Mouse (Mus musculus) limb, embryonic 14.5 days (tissue): ENCODE measurements around the gene Tusc2. TPM values are rescaled to one million over a fixed set of nuclear protein-coding genes. Genes with fewer than 3 reads are reported as not detected.

Experiments used
- ATAC-seq: fragments of 200-750 bp; cut with Nextera tagmentation; 2 replicates; pipeline ENCODE4 v1.8.0; 2017; ENCODE audit warnings: low read depth, moderate number of reproducible peaks, moderate TSS enrichment; ENCODE audit not compliant: low FRiP score
- DNase-seq: peaks from one replicate; pipeline ENCODE4 v3.0.0-alpha.2; 2015; ENCODE audit warnings: low spot score
- H3K27ac ChIP-seq: fragments of 300-500 bp; sonication (generic); replicated peaks from 2 replicates; pipeline ENCODE4 v1.5.1; 2014; ENCODE audit warnings: low read depth, mild to moderate bottlenecking, low read length, moderate library complexity, mixed read lengths
- H3K27me3 ChIP-seq: fragments of 300-500 bp; sonication (generic); 2 replicates; pipeline ENCODE4 v1.6.1; 2014; ENCODE audit warnings: low read length, mixed read lengths; ENCODE audit not compliant: control insufficient read depth, insufficient read depth
- H3K36me3 ChIP-seq: fragments of 300-500 bp; sonication (generic); 2 replicates; pipeline ENCODE4 v1.6.1; 2014; ENCODE audit warnings: mild to moderate bottlenecking, low read length, moderate library complexity, mixed read lengths; ENCODE audit not compliant: control insufficient read depth, insufficient read depth
- H3K4me1 ChIP-seq: fragments of 300-500 bp; sonication (generic); 2 replicates; pipeline ENCODE4 v1.6.1; 2014; ENCODE audit warnings: antibody characterized with exemption, low read length, mixed read lengths; ENCODE audit not compliant: control insufficient read depth, insufficient read depth
- H3K4me2 ChIP-seq: fragments of 300-500 bp; sonication (generic); replicated peaks from 2 replicates; pipeline ENCODE4 v1.6.1; 2014; ENCODE audit warnings: low read depth, mild to moderate bottlenecking, low read length, moderate library complexity; ENCODE audit not compliant: severe bottlenecking
- H3K4me3 ChIP-seq: fragments of 300-500 bp; sonication (generic); replicated peaks from 2 replicates; pipeline ENCODE4 v1.5.1; 2014; ENCODE audit warnings: low read length
- H3K9ac ChIP-seq: fragments of 300-500 bp; sonication (generic); 2 replicates; pipeline ENCODE4 v1.6.1; 2014; ENCODE audit warnings: mild to moderate bottlenecking, low read depth, low read length, moderate library complexity; ENCODE audit not compliant: severe bottlenecking
- H3K9me3 ChIP-seq: fragments of 300-500 bp; sonication (generic); 2 replicates; pipeline ENCODE4 v1.6.1; 2016; ENCODE audit warnings: low read length; ENCODE audit not compliant: control insufficient read depth
- POLR2A ChIP-seq: fragments of 200-500 bp; IDR thresholded peaks from 2 replicates; pipeline ENCODE4 v1.8.0; 2012; ENCODE audit warnings: inconsistent platforms, mild to moderate bottlenecking, moderate library complexity, borderline replicate concordance; ENCODE audit not compliant: insufficient read depth, insufficient read length; ENCODE audit errors: extremely low read depth
- WGBS: fragments of 180-500 bp; shearing (Covaris S2); extraction: QIAGEN DNeasy Blood & Tissue Kit; methylation state at CpG from one replicate; pipeline ENCODE4 v1.1.7; 2014; 5-methylcytosine and 5-hydroxymethylcytosine counted together
- polyA plus RNA-seq, 2 experiments: library from polyadenylated mRNA; depleted of rRNA in 1 of 2; stranded (reverse) in 1 of 2; unstranded in 1 of 2; fragments of >200 nt; fragmentation: Nextera tagmentation in 1 of 2; extraction: Ambion mirVana in 1 of 2; gene quantifications; 2 replicates each; pipeline versions ENCODE4 v1.2.1 to v1.2.3; 2012 to 2014

Tusc2 gene
- polyA plus RNA-seq, 2 experiments: 35.8 to 43.0 TPM

- no peak overlapping the region for H3K4me3 ChIP-seq
- TF ChIP-seq POLR2A: no peak
- no peaks in the 10 kb centered on the region for H3K9me3 ChIP-seq
- H3K9ac ChIP-seq: no peak overlapping the region
- no peak overlapping the region for H3K4me2 ChIP-seq
- WGBS: 90% methylated on average over 3 of the region's 3 CpGs
- H3K36me3 ChIP-seq: peaks cover 32% of the 10 kb centered on the region
- no peak overlapping the region for H3K27ac ChIP-seq
- DNase-seq (no peak), ATAC-seq (no peak)
- H3K4me1 ChIP-seq: peaks cover 33% of the 10 kb centered on the region
- H3K27me3 ChIP-seq: no peaks in the 10 kb centered on the region
Measured at GRCm38 (mm10) chr9:107538711-107539110, 24.3 kb upstream of the Tusc2 start.

DNA sequence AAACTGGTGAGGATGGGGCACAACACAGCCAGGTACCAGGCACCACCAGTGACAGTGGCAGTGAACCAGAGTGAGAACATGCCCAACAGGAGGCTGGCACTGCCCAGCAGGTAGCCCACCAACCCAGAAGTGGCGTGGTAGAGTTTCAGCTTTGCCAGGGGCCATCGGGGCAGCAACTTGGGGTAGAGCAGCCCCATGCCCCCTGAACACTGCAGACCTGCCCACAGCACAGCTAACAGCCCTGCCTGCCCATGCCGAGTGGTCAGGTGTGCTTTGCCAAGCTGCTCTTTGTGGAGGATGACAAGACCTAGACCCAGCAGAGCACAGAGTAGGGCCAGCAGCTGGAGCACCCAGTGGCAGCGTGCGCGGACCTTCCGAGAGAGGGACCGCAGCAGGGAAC, 23.1 kb upstream of the Tusc2 start:
- DNase-seq (no peak), ATAC-seq (no peak)
- Histone ChIP-seq H3K27me3 (no peaks in the 10 kb centered on the region), H3K27ac (no peak overlapping the region), H3K9me3 (no peaks in the 10 kb centered on the region), H3K4me1 (peaks cover 33% of the 10 kb centered on the region), H3K36me3 (peaks cover 43% of the 10 kb centered on the region), H3K4me2 (no peak overlapping the region), H3K9ac (no peak overlapping the region), H3K4me3 (no peak overlapping the region)
- TF ChIP-seq POLR2A: no peak
- 94% methylated on average over 8 of the region's 8 CpGs for WGBS

DNA sequence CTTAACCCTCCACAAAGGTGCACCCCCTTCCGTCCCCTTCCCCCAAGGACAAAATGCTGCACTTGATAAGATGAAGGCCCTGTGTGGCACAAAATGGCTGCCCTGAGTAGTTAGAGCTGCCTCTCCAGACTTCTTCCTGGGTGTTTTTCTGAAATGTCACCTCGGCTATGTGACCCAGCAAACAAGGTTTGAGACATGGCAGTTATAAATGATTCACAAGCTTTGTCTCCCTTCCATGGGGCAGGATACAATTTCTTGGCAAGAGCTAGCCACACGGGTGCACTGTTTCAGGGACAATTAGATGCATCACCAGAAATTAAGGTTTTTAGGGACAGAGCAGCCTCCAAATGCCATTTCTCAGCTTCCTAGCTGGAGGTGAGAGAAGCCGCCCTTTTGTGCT, 22.6 kb upstream of the Tusc2 start:
- Histone ChIP-seq H3K4me2 (no peak overlapping the region), H3K27ac (no peak overlapping the region), H3K9me3 (no peaks in the 10 kb centered on the region), H3K27me3 (no peaks in the 10 kb centered on the region), H3K4me1 (peaks cover 29% of the 10 kb centered on the region), H3K36me3 (peaks cover 47% of the 10 kb centered on the region), H3K9ac (no peak overlapping the region), H3K4me3 (no peak overlapping the region)
- no peak for TF ChIP-seq POLR2A
- DNase-seq (no peak), ATAC-seq (no peak)
- 70% methylated on average over 4 of the region's 4 CpGs for WGBS

- H3K9me3 ChIP-seq: no peaks in the 10 kb centered on the region
- H3K27ac ChIP-seq: no peak overlapping the region
- peak overlapping the region; percentile 72 for H3K4me3 ChIP-seq
- H3K4me1 ChIP-seq: peaks cover 25% of the 10 kb centered on the region
- peak overlapping the region; percentile 93 for H3K4me2 ChIP-seq
- ATAC-seq (no peak), DNase-seq (no peak)
- peaks cover 48% of the 10 kb centered on the region for H3K36me3 ChIP-seq
- H3K9ac ChIP-seq: peak overlapping the region; percentile 35; the same call in 1 of the 2 replicates
- 44% methylated on average over 10 of the region's 10 CpGs for WGBS
- H3K27me3 ChIP-seq: no peaks in the 10 kb centered on the region
- no peak for TF ChIP-seq POLR2A
Measured at GRCm38 (mm10) chr9:107541005-107541404, 22.1 kb upstream of the Tusc2 start.

GRCm38 (mm10) chr9:107541474-107542351, 21.3 kb upstream of the Tusc2 start, which contains the start of the genes Cyb561d2 and Nprl2:
Cyb561d2 (minus strand) TSS chr9:107542193.
Nprl2 (plus strand) TSS chr9:107542226.
- Histone ChIP-seq H3K4me3 (peak within 1 kb of the TSS; percentile 72), H3K27me3 (no peaks in the 10 kb centered on the region), H3K9ac (peak within 1 kb of the TSS; percentile 52), H3K9me3 (no peaks in the 10 kb centered on the region), H3K4me1 (peaks cover 23% of the 10 kb centered on the region), H3K36me3 (peaks cover 48% of the 10 kb centered on the region), H3K4me2 (peak within 1 kb of the TSS; percentile 93), H3K27ac (no peak within 1 kb of the TSS)
- DNase-seq (peak; percentile 93), ATAC-seq (peak; percentile 90)
- WGBS: under 1% methylated on average over 46 of the region's 46 CpGs
- TF ChIP-seq POLR2A: no peak

DNA sequence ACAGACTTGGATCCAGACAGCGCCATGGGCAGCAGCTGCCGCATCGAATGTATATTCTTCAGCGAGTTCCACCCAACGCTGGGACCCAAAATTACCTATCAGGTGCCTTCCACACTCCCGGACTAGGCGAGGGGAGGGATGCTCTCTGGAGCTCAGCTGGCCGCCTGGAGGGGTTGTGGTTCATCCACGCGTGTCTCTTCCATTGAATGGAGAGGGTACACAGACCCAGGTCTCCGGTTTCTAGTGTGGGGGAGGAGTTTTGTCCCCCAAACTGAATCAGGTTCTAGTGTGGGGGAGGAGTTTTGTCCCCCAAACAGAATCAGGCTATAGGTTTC, 20.7 kb upstream of the Tusc2 start:
- no peak for ATAC-seq
- WGBS: 0% methylated on average over 11 of the region's 11 CpGs

More for the DNA sequence above, 20.7 kb upstream of the Tusc2 start:
- H3K4me1 ChIP-seq: peaks cover 24% of the 10 kb centered on the region
- H3K9ac ChIP-seq: peak overlapping the region; percentile 52
- no peaks in the 10 kb centered on the region for H3K27me3 ChIP-seq
- no peak for TF ChIP-seq POLR2A
- H3K36me3 ChIP-seq: peaks cover 44% of the 10 kb centered on the region
- peak overlapping the region; percentile 93 for H3K4me2 ChIP-seq
- peak overlapping the region; percentile 72 for H3K4me3 ChIP-seq
- no peaks in the 10 kb centered on the region for H3K9me3 ChIP-seq
- no peak overlapping the region for H3K27ac ChIP-seq
- DNase-seq: no peak
